In genomic region chr3:106001416-106002370, GRCm38 (mm10) we compare ENCODE assay signal across 8 mouse cellular contexts. TPM values are rescaled to one million over a fixed set of nuclear protein-coding genes. Genes with fewer than 3 reads are reported as not detected.
DNase-seq lines count a peak whose midpoint lies in the region; ATAC-seq and TF ChIP-seq lines count a peak whose summit lies in the region.

No protein-coding gene starts in this region.

- H3K27me3 ChIP-seq in heart, embryonic 16.5 days (ENCODE audit: control insufficient read depth, insufficient read depth, low read length): no peaks in the 10 kb centered on the region
- no peaks in the 10 kb centered on the region for H3K27me3 ChIP-seq in liver, embryonic 14.5 days (ENCODE audit: control insufficient read depth, insufficient read depth, low read length)
- no peaks in the 10 kb centered on the region for H3K27me3 ChIP-seq in neural tube, embryonic 11.5 days (ENCODE audit: control insufficient read depth, insufficient read depth, low read length)

- peak; percentile 98 for ATAC-seq in common myeloid progenitor, adult 5-6 weeks (replicated peaks; ENCODE audit: low read depth, poor library complexity, severe bottlenecking)
- ATAC-seq in heart, embryonic 16.5 days (replicated peaks; ENCODE audit: extremely low read depth, insufficient read depth, low FRiP score): peak; percentile 63; the same call in 1 of the 2 replicates
- ATAC-seq in liver, embryonic 14.5 days (ENCODE audit: insufficient read depth): no peak
- ATAC-seq in neural tube, embryonic 11.5 days (ENCODE audit: insufficient read depth, low FRiP score, low TSS enrichment): peak; percentile 72

- no peak for TF ChIP-seq EP300 in liver, embryonic 14.5 days (IDR thresholded peaks at IDR 0.05; ENCODE audit: low read depth)

- no peaks in the 10 kb centered on the region for H3K9me3 ChIP-seq in heart, embryonic 16.5 days (replicated peaks; ENCODE audit: control insufficient read depth, low read length)
- H3K9me3 ChIP-seq in liver, embryonic 14.5 days (ENCODE audit: control insufficient read depth, low read length): no peaks in the 10 kb centered on the region
- H3K9me3 ChIP-seq in neural tube, embryonic 11.5 days (ENCODE audit: control insufficient read depth, low read length): no peaks in the 10 kb centered on the region

- peaks cover 8% of the 10 kb centered on the region for H3K4me1 ChIP-seq in heart, embryonic 16.5 days (ENCODE audit: control insufficient read depth, insufficient read depth, low read length)
- no peaks in the 10 kb centered on the region for H3K4me1 ChIP-seq in liver, embryonic 14.5 days (replicated peaks; ENCODE audit: control insufficient read depth in 2 of 2, insufficient read depth in 2 of 2, low read length in 1 of 2)
- H3K4me1 ChIP-seq in neural tube, embryonic 11.5 days (ENCODE audit: control insufficient read depth, insufficient read depth, low read length): no peaks in the 10 kb centered on the region

- peak overlapping the region; percentile 60 for H3K4me2 ChIP-seq in heart, embryonic 16.5 days (ENCODE audit: low read depth, low read length)
- peak overlapping the region; percentile 6; the same call in 1 of the 2 replicates for H3K4me2 ChIP-seq in liver, embryonic 14.5 days (ENCODE audit: low read depth)
- H3K4me2 ChIP-seq in neural tube, embryonic 11.5 days (ENCODE audit: low read depth): peak overlapping the region; percentile 27; the same call in 1 of the 2 replicates

- peak overlapping the region; percentile 33 for H3K4me3 ChIP-seq in heart, embryonic 16.5 days (ENCODE audit: low read length)
- H3K4me3 ChIP-seq in liver, embryonic 14.5 days (ENCODE audit: insufficient read depth in 1 of 2, low read depth in 2 of 2, low read length in 2 of 2): no peak overlapping the region
- H3K4me3 ChIP-seq in neural tube, embryonic 11.5 days (ENCODE audit: low read depth, low read length): no peak overlapping the region

- no peak overlapping the region for H3K9ac ChIP-seq in heart, embryonic 16.5 days (ENCODE audit: low read length)
- no peak overlapping the region for H3K9ac ChIP-seq in liver, embryonic 14.5 days (replicated peaks)
- no peak overlapping the region for H3K9ac ChIP-seq in neural tube, embryonic 11.5 days (ENCODE audit: low read length)

- H3K36me3 ChIP-seq in heart, embryonic 16.5 days (ENCODE audit: control insufficient read depth, insufficient read depth): no peaks in the 10 kb centered on the region
- no peaks in the 10 kb centered on the region for H3K36me3 ChIP-seq in liver, embryonic 14.5 days (replicated peaks; ENCODE audit: control insufficient read depth, insufficient read depth, low read depth)
- H3K36me3 ChIP-seq in neural tube, embryonic 11.5 days (ENCODE audit: control insufficient read depth, insufficient read depth, low read length): no peaks in the 10 kb centered on the region

- H3K27ac ChIP-seq in heart, embryonic 16.5 days (ENCODE audit: low read length): no peak overlapping the region
- H3K27ac ChIP-seq in liver, embryonic 14.5 days: no peak overlapping the region
- no peak overlapping the region for H3K27ac ChIP-seq in neural tube, embryonic 11.5 days (ENCODE audit: low read depth, low read length)

- 21% methylated on average over 17 of the region's 17 CpGs for WGBS in heart, embryonic 16.5 days
- 13% methylated on average over 17 of the region's 17 CpGs for WGBS in liver, embryonic 14.5 days (ENCODE audit: insufficient replicate concordance)
- 22% methylated on average over 17 of the region's 17 CpGs for WGBS in neural tube, embryonic 11.5 days

- peak; percentile 15 for DNase-seq in cerebellum, adult 11 months
- DNase-seq in cerebellum, adult 8-10 months: no peak
- peak; percentile 43 for DNase-seq in kidney, postnatal 14 days
- DNase-seq in liver, embryonic 14.5 days (ENCODE audit: low read depth in 3 of 3, low spot score in 3 of 3): no peak
- peak; percentile 59 for DNase-seq in neural tube, embryonic 11.5 days (ENCODE audit: low spot score)
- peak; percentile 48 for DNase-seq in thymus, postnatal 0 days (ENCODE audit: low spot score)

- TF ChIP-seq CTCF in liver, embryonic 14.5 days (IDR thresholded peaks at IDR 0.05; ENCODE audit: low read depth): no peak

RNA-seq across cellular contexts. Expression of gene Pifo, which starts 12.8 kb away (rescaled TPM):
- total RNA-seq in common myeloid progenitor, adult 5-6 weeks (2017): not detected in 2 replicates
- polyA plus RNA-seq in heart, embryonic 16.5 days (2015; fragmentation: Nextera tagmentation; extraction: Ambion mirVana): 1.1 and 2.5 TPM in 2 replicates
- polyA plus RNA-seq in liver, embryonic 14.5 days (2012; rRNA removed): not detected in 2 replicates
- polyA plus RNA-seq in liver, embryonic 14.5 days (2014; fragmentation: Nextera tagmentation; extraction: Ambion mirVana): not detected in 2 replicates
- polyA plus RNA-seq in neural tube, embryonic 11.5 days (2014; fragmentation: Nextera tagmentation; extraction: Ambion mirVana): not detected in 2 replicates
- 1.2 and 1.6 TPM in 2 replicates for polyA plus RNA-seq in thymus, postnatal 0 days (2015; fragmentation: Nextera tagmentation; extraction: Ambion mirVana)

RNA-seq across cellular contexts. Expression of gene Ovgp1, which starts 28.2 kb away (rescaled TPM):
- 2.1 and 2.7 TPM in 2 replicates for total RNA-seq in common myeloid progenitor, adult 5-6 weeks (2017)
- 1.2 and 1.6 TPM in 2 replicates for polyA plus RNA-seq in heart, embryonic 16.5 days (2015; fragmentation: Nextera tagmentation; extraction: Ambion mirVana)
- 1.0 and 1.2 TPM in 2 replicates for polyA plus RNA-seq in liver, embryonic 14.5 days (2012; rRNA removed)
- 0.24 and 0.42 TPM in 2 replicates for polyA plus RNA-seq in liver, embryonic 14.5 days (2014; fragmentation: Nextera tagmentation; extraction: Ambion mirVana)
- 2.0 and 3.2 TPM in 2 replicates for polyA plus RNA-seq in neural tube, embryonic 11.5 days (2014; fragmentation: Nextera tagmentation; extraction: Ambion mirVana)
- 1.7 and 1.9 TPM in 2 replicates for polyA plus RNA-seq in thymus, postnatal 0 days (2015; fragmentation: Nextera tagmentation; extraction: Ambion mirVana)

RNA-seq across cellular contexts. Expression of gene Chil5, which starts 30.9 kb away (rescaled TPM):
- not detected in 2 replicates for total RNA-seq in common myeloid progenitor, adult 5-6 weeks (2017)
- polyA plus RNA-seq in heart, embryonic 16.5 days (2015; fragmentation: Nextera tagmentation; extraction: Ambion mirVana): 0.19 and 0.29 TPM in 2 replicates
- not detected in 2 replicates for polyA plus RNA-seq in liver, embryonic 14.5 days (2012; rRNA removed)
- polyA plus RNA-seq in liver, embryonic 14.5 days (2014; fragmentation: Nextera tagmentation; extraction: Ambion mirVana): not detected in 2 replicates
- not detected in 2 replicates for polyA plus RNA-seq in neural tube, embryonic 11.5 days (2014; fragmentation: Nextera tagmentation; extraction: Ambion mirVana)
- polyA plus RNA-seq in thymus, postnatal 0 days (2015; fragmentation: Nextera tagmentation; extraction: Ambion mirVana): 0.14 and 0.26 TPM in 2 replicates

RNA-seq across cellular contexts. Expression of gene Atp5f1, which starts 41.8 kb away (rescaled TPM):
- total RNA-seq in common myeloid progenitor, adult 5-6 weeks (2017): 452 and 491 TPM in 2 replicates
- 954 and 1,079 TPM in 2 replicates for polyA plus RNA-seq in heart, embryonic 16.5 days (2015; fragmentation: Nextera tagmentation; extraction: Ambion mirVana)
- 93.2 and 171 TPM in 2 replicates for polyA plus RNA-seq in liver, embryonic 14.5 days (2012; rRNA removed)
- polyA plus RNA-seq in liver, embryonic 14.5 days (2014; fragmentation: Nextera tagmentation; extraction: Ambion mirVana): 362 and 364 TPM in 2 replicates
- polyA plus RNA-seq in neural tube, embryonic 11.5 days (2014; fragmentation: Nextera tagmentation; extraction: Ambion mirVana): 548 and 549 TPM in 2 replicates
- 612 and 654 TPM in 2 replicates for polyA plus RNA-seq in thymus, postnatal 0 days (2015; fragmentation: Nextera tagmentation; extraction: Ambion mirVana)

RNA-seq across cellular contexts. Expression of gene Wdr77, which starts 42.5 kb away (rescaled TPM):
- 37.1 and 50.5 TPM in 2 replicates for total RNA-seq in common myeloid progenitor, adult 5-6 weeks (2017)
- polyA plus RNA-seq in heart, embryonic 16.5 days (2015; fragmentation: Nextera tagmentation; extraction: Ambion mirVana): 85.9 and 86.6 TPM in 2 replicates
- 16.8 and 21.3 TPM in 2 replicates for polyA plus RNA-seq in liver, embryonic 14.5 days (2012; rRNA removed)
- polyA plus RNA-seq in liver, embryonic 14.5 days (2014; fragmentation: Nextera tagmentation; extraction: Ambion mirVana): 32.4 and 40.2 TPM in 2 replicates
- polyA plus RNA-seq in neural tube, embryonic 11.5 days (2014; fragmentation: Nextera tagmentation; extraction: Ambion mirVana): 131 and 132 TPM in 2 replicates
- 89.6 and 103 TPM in 2 replicates for polyA plus RNA-seq in thymus, postnatal 0 days (2015; fragmentation: Nextera tagmentation; extraction: Ambion mirVana)

Comparison
In these comparisons a context has a peak if more than half of its experiments do, and no peak if none do; other contexts are left out.
1. DNase-seq: peak in cerebellum, adult 11 months (single experiment), kidney, postnatal 14 days (single experiment), neural tube, embryonic 11.5 days (single experiment) and thymus, postnatal 0 days (single experiment); none in cerebellum, adult 8-10 months (single experiment) and liver, embryonic 14.5 days (0 of 3).
2. H3K4me2 ChIP-seq: peak in every context shown above with its lines; median percentile 60 in heart, embryonic 16.5 days; 27 in neural tube, embryonic 11.5 days; 6 in liver, embryonic 14.5 days.